Mouse (Mus musculus): ENCODE data around the gene Zfp72.

Gene Zfp72

GRCm38 (mm10) chr13:74390371-74390990 lies at the start of gene Zfp72:
TSS of gene Zfp72 (minus strand) at chr13:74390836.
- in situ Hi-C loops (cut with MboI, MseI), result no loop called here

DNA sequence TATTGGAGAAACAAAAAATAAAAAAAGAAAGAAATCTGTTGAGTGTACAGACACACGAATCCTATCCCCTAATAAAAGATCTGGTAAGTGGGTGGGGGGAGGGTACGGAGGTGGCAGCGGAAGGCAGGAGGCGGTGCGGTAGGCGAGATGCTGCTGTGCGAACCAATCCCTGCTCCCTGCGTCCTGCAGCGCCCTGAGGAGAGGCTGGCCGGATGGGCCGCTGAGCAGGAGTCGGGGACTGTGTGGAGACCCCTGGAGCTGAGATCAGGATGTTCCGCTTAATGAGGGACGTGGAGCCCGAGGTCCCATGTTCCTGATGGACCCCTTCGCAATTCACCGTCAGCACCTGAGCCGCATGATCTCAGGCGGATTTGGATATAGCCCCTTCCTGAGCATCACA lies 49.3 kb upstream of the Zfp72 start:
- in situ Hi-C loops (cut with MboI, MseI), result loop anchor here in 1 of 2 experiments (10.0 kb wide), 1 partner anchor 1035 kb away; no protein-coding TSS in a partner anchor

DNA sequence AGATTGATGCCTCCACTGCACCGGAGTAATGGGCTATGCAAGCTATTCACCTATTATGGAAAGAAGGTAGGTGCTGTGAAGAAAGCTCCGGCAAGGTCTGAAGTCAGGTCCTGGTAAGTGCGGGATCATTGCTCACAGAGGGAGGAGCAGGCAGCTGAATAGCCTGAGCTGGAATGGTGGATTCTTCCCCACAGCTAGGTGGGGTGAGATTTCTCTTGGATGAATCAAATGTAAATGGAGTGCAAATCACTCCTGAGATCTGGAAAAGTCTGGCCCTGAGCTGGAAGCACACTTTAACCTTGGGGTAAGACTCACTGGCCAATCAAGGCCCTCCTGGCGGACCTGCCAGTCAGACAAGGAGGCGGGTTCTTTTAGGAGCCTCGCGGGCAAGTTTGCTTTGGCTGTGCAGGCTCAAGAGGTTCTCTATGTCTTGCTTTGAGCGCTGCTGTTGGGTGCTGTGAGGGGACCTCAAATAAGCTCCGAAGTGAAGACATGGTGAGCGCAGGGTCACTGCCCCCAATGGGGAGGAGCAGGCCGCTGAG lies 8.7 kb upstream of the Zfp72 start, which contains the start of gene Ftl1-ps1:
Gene Ftl1-ps1, plus strand, starts transcription at position 397 of the 542 bp plus-strand sequence.
- in situ Hi-C loops (cut with MboI, MseI), result no loop called here

DNA sequence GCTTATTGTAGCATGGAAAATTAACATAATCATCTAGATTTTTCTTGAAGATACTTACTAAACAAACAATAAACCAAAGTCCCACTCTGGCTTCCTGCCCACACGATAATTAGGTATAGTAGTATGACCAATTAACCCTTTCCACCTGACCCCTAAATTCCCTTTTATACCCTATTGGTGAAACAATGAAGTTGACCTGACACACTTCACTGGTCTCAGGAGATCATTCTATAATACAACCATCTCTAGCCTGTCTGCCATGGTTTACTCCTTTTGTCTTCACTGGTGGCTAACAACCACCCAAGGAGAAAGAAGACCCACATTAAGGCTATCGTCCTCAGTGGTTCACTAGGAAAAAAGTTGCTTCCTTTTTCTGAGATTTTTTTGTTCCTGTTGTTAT lies 520 bp upstream of the Zfp72 start:
- in situ Hi-C loops (cut with MboI, MseI), result no loop called here

GRCm38 (mm10) chr13:74389730-74390129 lies 906 bp downstream of the Zfp72 start:
- in situ Hi-C loops (cut with MboI, MseI), result no loop called here

DNA sequence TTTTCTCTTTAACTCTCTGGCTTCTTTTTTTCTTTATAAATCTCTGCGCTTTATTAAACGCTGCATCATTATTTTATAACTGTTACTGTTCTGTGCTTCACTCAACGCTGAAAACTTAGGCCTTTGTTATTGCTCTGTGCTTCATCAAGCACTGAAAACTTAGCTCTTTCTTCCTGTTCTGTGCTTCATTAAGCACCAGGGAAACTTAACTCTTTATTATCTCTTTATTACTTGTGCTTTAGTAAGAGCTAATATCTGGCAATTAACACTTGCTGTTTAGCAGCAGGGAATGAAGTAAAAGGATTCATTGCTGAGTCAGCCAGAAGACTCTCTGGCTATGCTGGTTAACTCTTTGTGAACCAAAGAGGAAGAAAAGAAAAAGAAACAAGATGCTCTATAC lies 8.3 kb downstream of the Zfp72 start:
- in situ Hi-C loops (cut with MboI, MseI), result no loop called here

GRCm38 (mm10) chr13:74381533-74382276 lies 8.9 kb downstream of the Zfp72 start:
- in situ Hi-C loops (cut with MboI, MseI), result no loop called here

GRCm38 (mm10) chr13:74363859-74364235 lies 26.8 kb downstream of the Zfp72 start, which contains the start of gene Lrrc14b:
TSS of gene Lrrc14b (minus strand) at chr13:74364005.
- in situ Hi-C loops (cut with MboI, MseI), result loop anchor here in 1 of 2 experiments (5.0 to 10.0 kb wide), 2 partner anchors 93 to 171 kb away; no protein-coding TSS in a partner anchor

DNA sequence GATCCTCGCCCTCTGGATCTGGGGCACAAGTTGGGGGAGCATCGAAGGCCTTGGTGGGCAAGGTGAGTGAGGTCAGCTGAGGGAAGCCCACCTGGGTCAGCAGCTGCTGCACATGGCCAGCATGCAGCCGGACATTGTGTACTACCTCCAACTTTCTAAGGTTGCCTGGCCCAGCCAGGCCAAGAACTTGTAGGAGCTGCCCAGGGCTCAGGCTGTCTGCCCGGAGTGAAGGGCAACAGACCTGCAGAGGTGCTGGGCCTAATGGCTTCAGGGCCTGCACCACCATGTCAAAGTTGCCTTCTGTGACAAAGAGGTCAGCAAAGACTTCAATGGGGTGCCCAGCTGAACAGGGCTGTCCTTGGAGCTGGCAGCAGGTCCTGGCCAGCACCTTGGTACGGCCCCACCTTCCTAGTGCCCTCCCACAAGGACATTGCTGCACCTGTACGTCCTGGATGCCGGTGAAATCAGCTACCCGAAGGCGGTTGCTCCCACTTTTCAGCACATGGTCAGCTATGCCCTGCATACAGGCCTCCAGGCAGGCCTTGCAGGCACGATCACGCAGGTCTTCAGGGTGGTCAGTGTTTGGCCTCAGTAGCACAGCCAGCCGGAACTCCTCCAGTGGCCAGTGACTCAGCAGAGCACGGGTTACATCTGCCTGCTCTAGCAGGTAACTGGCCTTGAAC lies 27.3 kb downstream of the Zfp72 start:
- in situ Hi-C loops (cut with MboI, MseI), result loop anchor here in 1 of 2 experiments (5.0 to 10.0 kb wide), 2 partner anchors 94 to 171 kb away; no protein-coding TSS in a partner anchor

DNA sequence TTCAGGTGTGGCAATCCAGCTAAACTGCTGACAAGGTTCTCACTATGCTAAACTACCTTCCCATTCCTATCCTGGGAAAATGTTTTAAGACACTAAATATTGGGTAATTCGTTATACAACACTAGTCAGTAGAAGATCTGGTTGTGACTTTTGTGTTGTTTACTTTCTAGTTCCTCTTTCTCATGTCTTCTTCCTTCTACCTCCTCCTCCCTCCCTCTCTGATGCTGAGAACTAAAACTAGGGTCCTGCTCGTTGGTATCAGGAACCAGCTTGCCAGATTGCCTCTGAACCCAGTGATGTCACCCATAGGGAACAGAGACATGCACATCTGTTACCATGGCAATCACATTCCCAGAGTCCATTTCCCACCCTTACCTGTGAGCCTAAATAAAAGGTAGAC lies 28.4 kb downstream of the Zfp72 start:
- in situ Hi-C loops (cut with MboI, MseI), result loop anchor here in 1 of 2 experiments (5.0 to 10.0 kb wide), 2 partner anchors 95 to 173 kb away; no protein-coding TSS in a partner anchor

DNA sequence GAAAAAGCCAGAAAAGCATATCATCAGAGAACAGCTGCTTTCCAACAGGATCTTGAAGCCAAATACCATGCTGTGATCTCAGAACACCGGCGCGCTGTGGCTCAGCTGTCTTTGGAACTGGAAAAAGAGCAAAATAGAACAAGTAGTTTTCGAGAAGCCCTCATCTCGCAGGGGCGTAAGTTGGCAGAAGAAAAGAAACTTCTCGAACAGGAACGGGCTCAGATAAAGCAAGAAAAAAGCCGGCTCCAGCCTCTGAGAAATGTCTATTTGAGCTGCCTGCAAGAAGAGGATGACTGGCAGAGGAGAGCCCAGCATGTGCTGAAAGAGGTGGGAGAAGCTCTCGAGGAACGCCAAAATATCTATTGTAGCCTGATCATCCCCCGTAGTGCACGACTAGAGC lies 34.1 kb downstream of the Zfp72 start:
- in situ Hi-C loops (cut with MboI, MseI), result no loop called here

DNA sequence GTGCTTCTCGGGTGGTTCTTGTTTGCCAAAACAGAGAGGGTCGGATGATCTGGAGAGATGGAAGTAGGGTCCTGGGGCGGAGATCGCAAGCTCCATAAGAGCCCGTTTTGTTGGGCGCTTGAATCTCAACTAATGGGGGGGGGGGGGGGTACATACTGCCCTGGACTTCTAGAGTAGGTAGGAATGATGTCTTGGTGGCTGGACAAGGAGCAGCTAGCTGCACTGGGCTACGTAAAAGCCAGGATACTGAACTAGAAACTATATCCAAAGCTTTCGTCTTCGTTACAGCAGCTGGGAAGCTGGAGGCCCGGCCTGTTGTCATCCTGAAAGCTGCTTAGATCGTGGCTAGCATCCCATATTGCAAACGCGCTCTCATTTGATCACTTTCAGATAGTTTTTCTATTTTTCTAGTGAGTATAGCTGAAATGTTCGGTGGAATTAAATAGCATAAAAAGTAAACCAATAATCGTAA lies 40.2 kb downstream of the Zfp72 start:
- in situ Hi-C loops (cut with MboI, MseI), result no loop called here

DNA sequence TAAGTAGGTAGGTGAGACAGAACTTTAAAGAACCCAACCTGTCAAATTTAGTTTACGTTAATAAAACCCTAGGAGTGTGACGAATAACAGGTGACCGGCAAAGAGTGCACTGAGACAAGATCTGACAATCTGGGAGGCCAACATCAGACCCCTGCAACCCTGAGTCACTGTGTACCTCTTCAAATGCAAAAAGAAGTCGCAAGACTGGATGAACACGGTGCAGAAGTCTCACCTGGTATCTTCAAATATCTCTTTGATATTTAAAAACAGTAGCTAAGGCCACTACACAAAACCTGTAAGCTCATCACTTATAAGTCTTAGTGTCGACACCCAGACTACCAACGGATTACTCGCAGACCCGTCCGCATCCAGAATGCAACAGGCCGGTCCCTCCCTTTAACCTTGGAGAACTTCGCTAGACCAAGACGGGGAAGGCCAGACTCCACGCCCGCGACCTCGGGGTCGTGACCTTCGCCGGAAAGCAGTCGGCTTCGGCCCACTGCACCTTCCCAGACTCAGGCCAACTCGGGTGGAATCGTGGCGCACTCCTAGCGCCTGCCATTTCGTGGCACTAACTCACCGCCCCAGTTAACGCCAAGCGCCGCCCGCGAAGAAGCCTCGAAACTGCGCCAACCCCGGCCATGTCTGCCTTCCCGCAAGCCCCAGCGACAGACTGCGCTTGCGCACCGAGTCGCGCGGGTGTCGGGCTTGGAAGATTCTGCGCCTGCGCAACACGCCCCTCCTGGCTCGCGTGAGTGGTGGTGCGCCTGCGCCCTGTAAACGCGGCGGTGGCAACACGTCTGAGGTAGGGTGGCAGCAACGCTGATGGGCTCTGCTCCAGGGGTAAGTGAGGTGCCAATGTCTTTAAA lies 40.8 kb downstream of the Zfp72 start, which contains the start of the genes Sdha and Ccdc127:
Gene Sdha, minus strand, starts transcription at position 715 of the 869 bp plus-strand sequence.
Gene Ccdc127, plus strand, starts transcription at position 744 of the 869 bp plus-strand sequence.
- in situ Hi-C loops (cut with MboI, MseI), result loop anchor here in 1 of 2 experiments (10.0 to 25.0 kb wide), 2 partner anchors 115 to 1763 kb away; no protein-coding TSS in a partner anchor

GRCm38 (mm10) chr13:74341036-74341435 lies 49.6 kb downstream of the Zfp72 start:
- in situ Hi-C loops (cut with MboI, MseI), result loop anchor here in 1 of 2 experiments (5.0 to 25.0 kb wide), 3 partner anchors 124 to 1771 kb away; no protein-coding TSS in a partner anchor

GRCm38 (mm10) chr13:74329321-74329720 lies 61.3 kb downstream of the Zfp72 start:
- in situ Hi-C loops (cut with MboI, MseI), result loop anchor here in 1 of 2 experiments (25.0 kb wide), 1 partner anchor 1783 kb away; no protein-coding TSS in a partner anchor

Data from T-helper 17 cell (primary cell).